In the genomic region with DNA sequence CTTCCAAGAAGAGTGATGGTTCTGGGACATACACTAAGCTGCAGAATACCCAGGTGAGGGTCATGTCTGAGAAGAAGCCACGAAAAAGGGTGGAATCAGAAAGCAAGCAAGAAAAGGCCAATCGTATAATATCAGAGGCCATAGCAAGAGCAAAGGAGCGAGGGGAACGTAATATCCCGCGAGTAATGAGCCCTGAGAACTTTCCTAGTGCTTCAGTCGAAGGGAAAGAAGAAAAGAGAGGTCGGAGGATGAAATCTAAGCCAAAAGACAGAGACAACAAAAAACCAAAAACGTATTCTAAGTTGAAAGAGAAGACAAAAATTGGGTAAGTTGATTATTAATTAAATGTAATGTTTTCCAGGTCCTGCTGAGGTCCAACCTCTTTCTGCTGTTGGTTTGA, we compare ENCODE assay signal across 8 mouse cellular contexts.
A peak's percentile ranks its signal among the peaks of the same experiment; 100 is the strongest.
DNase-seq lines count a peak whose midpoint lies in the region; ATAC-seq and TF ChIP-seq lines count a peak whose summit lies in the region.

No protein-coding gene starts in this region.

- peak overlapping the region; percentile 61; the same call in 1 of the 2 replicates for H3K9ac ChIP-seq in heart, embryonic 14.5 days (ENCODE audit: low read length)
- peak overlapping the region; percentile 73 for H3K9ac ChIP-seq in hindbrain, embryonic 13.5 days
- peak overlapping the region; percentile 67 for H3K9ac ChIP-seq in midbrain, embryonic 13.5 days (replicated peaks)

- peaks cover 16% of the 10 kb centered on the region for H3K36me3 ChIP-seq in heart, embryonic 14.5 days (ENCODE audit: control insufficient read depth, insufficient read depth, low read length)
- H3K36me3 ChIP-seq in hindbrain, embryonic 13.5 days = peaks cover 4% of the 10 kb centered on the region; the same call in 1 of the 2 replicates
- H3K36me3 ChIP-seq in midbrain, embryonic 13.5 days = no peaks in the 10 kb centered on the region

- no peak for TF ChIP-seq POLR2A in cortical plate, adult 2 months (IDR thresholded peaks at IDR 0.05; ENCODE audit: extremely low read depth, insufficient read depth, low read length)

- H3K4me2 ChIP-seq in heart, embryonic 14.5 days (ENCODE audit: low read length) = peak overlapping the region; percentile 80
- H3K4me2 ChIP-seq in hindbrain, embryonic 13.5 days = peak overlapping the region; percentile 89
- H3K4me2 ChIP-seq in midbrain, embryonic 13.5 days (replicated peaks) = peak overlapping the region; percentile 88

- intact Hi-C loops in heart, postnatal 14 days (cut with DNase I) = no loop called here

- no peaks in the 10 kb centered on the region for H3K27me3 ChIP-seq in heart, embryonic 14.5 days (ENCODE audit: control insufficient read depth, insufficient read depth, low read length)
- no peaks in the 10 kb centered on the region for H3K27me3 ChIP-seq in hindbrain, embryonic 13.5 days
- no peaks in the 10 kb centered on the region for H3K27me3 ChIP-seq in midbrain, embryonic 13.5 days

- H3K9me3 ChIP-seq in heart, embryonic 14.5 days (ENCODE audit: control insufficient read depth, low read length) = no peaks in the 10 kb centered on the region
- no peaks in the 10 kb centered on the region for H3K9me3 ChIP-seq in hindbrain, embryonic 13.5 days
- no peaks in the 10 kb centered on the region for H3K9me3 ChIP-seq in midbrain, embryonic 13.5 days

- TF ChIP-seq CTCF in cortical plate, adult 2 months (IDR thresholded peaks at IDR 0.05; ENCODE audit: extremely low read depth, insufficient read depth, low read length) = no peak

- WGBS in heart, embryonic 14.5 days = 85% methylated on average over 9 of the region's 9 CpGs
- 41% methylated on average over 9 of the region's 9 CpGs for WGBS in hindbrain, embryonic 13.5 days
- WGBS in midbrain, embryonic 13.5 days = 29% methylated on average over 9 of the region's 9 CpGs

- no peak overlapping the region for H3K27ac ChIP-seq in heart, embryonic 14.5 days (replicated peaks in 1 of 2; ENCODE audit: control insufficient read depth in 1 of 2, insufficient read depth in 1 of 2, low read depth in 2 of 2, low read length in 2 of 2)
- no peak overlapping the region for H3K27ac ChIP-seq in cortical plate, adult 2 months (ENCODE audit: insufficient read depth, low read length)
- peak overlapping the region; percentile 55 for H3K27ac ChIP-seq in hindbrain, embryonic 13.5 days
- H3K27ac ChIP-seq in midbrain, embryonic 13.5 days = peak overlapping the region; percentile 56; the same call in 1 of the 2 replicates

- peaks cover 0 to 14% of the 10 kb centered on the region in 2 experiments; a peak in 2 of 4 replicates for H3K4me1 ChIP-seq in heart, embryonic 14.5 days (ENCODE audit: control insufficient read depth in 2 of 2, insufficient read depth in 2 of 2, low read length in 2 of 2)
- H3K4me1 ChIP-seq in cortical plate, adult 2 months (ENCODE audit: control insufficient read depth, insufficient read depth, low read length) = peaks cover 11% of the 10 kb centered on the region
- H3K4me1 ChIP-seq in hindbrain, embryonic 13.5 days (replicated peaks) = peaks cover 41% of the 10 kb centered on the region
- peaks cover 49% of the 10 kb centered on the region for H3K4me1 ChIP-seq in midbrain, embryonic 13.5 days (replicated peaks)

- ATAC-seq in heart, embryonic 14.5 days (ENCODE audit: insufficient number of reproducible peaks, insufficient read depth, low FRiP score, low read depth) = no peak
- ATAC-seq in hindbrain, embryonic 13.5 days (ENCODE audit: low FRiP score) = no peak
- no peak for ATAC-seq in midbrain, embryonic 13.5 days

- DNase-seq in heart, postnatal 14 days = no peak
- no peak for DNase-seq in MN1 (ENCODE audit: low spot score)
- no peak for DNase-seq in gastrocnemius, adult 18-20 months (ENCODE audit: low spot score)
- no peak for DNase-seq in embryo, embryonic 9.5 days (ENCODE audit: extremely low spot score)

- peak overlapping the region in 1 of 2 experiments; percentile 26; a peak in 2 of 4 replicates for H3K4me3 ChIP-seq in heart, embryonic 14.5 days (ENCODE audit: control insufficient read depth in 1 of 2, insufficient read depth in 1 of 2, low read depth in 1 of 2, low read length in 2 of 2)
- peak overlapping the region; percentile 47 for H3K4me3 ChIP-seq in cortical plate, adult 2 months (ENCODE audit: insufficient read depth, low read length)
- peak overlapping the region; percentile 52 for H3K4me3 ChIP-seq in hindbrain, embryonic 13.5 days
- peak overlapping the region; percentile 55 for H3K4me3 ChIP-seq in midbrain, embryonic 13.5 days (replicated peaks)

Comparison
In these comparisons a context has a peak if more than half of its experiments do, and no peak if none do; other contexts are left out.
1. H3K27ac ChIP-seq: peak in hindbrain, embryonic 13.5 days (single experiment) and midbrain, embryonic 13.5 days (single experiment); none in heart, embryonic 14.5 days (0 of 2) and cortical plate, adult 2 months (single experiment).
2. Peak in every context shown above with its lines, with median percentiles within 50 percentile points of each other: H3K4me2 ChIP-seq and H3K9ac ChIP-seq.